Mouse (Mus musculus): Measurements from ENCODE around the gene Foxp1.

The Foxp1 gene

DNA sequence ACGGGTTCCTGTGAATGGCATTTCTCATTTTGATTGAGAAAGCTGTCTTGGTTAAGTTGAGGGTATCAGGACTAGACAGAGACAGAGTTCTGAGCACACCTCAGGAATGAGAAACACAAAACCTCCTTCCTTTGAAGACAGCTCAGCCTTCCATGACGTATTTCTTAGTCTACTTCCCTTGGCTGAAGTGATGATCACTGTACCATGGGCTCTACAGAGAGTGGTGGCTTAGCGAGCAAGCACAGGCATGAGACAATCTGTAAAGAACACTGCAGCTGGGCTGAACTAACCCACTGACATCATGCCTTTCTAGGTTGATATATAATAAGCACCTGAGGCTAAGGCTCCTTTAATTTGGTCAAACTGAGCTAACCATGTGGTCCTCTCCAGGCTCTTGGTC is 172.0 kb downstream of the Foxp1 start:
- DNase-seq: no peak

DNA sequence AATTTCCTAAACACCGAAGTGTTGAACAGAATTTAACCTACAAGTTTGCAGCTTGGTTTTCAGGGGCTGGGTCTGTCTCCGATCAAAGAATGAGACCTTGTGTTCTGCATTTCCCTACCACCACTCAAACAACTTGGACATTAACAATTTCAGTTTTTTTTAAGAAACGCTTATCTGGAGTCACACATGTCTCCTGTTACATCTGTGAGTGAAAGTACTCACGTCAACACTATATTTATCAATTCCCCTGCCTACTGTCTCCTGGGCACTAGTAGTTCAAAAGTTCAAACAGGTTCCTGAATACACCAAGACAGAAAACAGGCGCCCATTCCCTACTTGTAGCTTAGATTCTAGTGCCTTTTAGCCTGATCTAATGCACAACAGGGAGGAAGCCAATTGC is 172.4 kb downstream of the Foxp1 start:
- DNase-seq: no peak

DNA sequence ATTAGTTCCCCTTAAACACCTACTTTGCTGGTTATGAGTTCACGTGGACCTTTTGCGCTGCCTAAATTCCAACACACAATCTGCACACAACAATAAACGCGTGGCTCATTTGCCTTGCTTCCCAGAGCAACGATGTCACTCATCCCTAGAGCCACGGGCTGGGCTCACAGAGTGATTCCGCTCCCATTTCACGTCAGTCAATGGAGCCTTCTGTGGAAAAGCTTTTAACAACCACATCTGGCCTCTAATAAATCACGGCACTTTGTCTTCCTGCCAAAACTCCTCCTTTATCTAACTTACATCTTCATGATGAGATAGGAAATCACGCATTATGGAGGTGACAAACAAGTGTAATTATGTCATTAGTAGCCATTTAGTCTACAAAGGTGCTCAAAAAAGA is 174.7 kb downstream of the Foxp1 start:
- DNase-seq: no peak

DNA sequence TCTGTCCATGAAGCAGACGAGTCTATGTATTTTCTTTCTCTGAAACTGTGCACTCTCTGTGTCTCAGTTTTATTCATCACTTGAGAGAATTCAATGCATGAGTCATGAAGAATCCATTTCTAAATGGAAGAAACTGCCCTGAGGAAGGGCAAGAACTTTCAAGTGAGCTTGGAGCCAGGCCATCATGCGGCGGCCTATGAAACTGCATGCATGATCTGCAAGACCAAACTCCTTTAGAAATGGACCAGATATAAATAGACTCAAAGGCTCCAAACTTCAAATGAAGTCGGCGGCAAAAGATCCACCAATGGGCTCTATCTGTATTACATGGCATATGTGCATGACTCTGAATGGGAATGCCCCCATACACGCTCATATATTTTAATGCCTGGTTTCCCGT is 177.6 kb downstream of the Foxp1 start:
- DNase-seq: no peak

DNA sequence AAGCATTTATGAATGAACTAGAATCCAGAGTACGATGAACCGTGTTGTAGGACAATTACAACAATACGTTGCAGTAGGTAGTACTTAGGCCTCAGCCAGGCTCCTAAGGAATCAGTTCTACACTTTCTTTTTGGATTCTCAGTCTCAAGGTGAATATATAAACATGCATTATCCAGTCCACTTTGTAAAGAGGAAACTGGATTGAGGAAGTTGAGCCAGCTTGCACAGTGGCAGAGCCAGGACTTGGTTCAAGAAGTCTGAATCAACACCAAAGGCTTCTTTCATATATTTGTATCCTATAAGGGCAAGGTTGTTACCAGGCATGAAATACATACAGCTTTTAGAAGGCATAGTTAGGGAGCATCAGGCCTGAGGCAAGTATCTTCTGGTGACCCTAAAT is 178.2 kb downstream of the Foxp1 start:
- no peak for DNase-seq

DNA sequence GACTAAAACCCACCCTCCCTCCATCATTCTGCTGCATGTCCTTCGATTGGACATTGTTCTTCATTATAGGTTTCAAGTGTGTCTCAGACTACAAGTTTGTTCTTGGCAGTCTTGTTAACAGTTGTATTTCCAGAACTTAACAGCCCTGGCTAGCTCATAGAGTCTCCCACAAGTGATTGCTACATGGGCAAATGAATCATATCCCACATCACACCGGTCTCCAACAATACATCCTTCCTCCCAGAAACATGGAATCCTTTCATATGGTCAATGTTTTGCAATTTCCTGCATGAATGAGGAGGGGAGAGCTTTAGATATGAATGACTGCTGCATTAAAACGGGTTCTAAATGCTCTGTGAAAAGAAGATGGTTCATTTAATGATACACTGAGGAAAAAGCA is 178.7 kb downstream of the Foxp1 start:
- no peak for DNase-seq

DNA sequence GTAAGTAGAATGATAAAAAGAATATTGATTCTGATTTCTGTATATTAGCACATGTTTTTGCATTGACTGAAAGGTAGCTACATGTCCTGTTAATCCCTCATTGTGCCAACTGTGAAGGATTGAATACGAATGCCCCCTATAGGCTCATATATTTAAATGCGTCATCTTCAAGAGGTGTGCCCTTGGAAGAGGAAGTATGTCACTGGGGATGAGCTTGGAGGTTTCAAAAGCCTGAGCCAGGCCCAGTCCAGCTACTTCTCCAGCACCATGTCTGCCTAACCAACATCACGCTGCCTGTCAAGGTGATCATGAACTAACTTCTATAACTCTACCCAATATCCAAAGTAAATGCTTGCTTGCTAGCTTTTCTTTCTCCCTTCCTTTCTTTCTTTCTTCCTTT is 180.1 kb downstream of the Foxp1 start:
- DNase-seq: no peak

DNA sequence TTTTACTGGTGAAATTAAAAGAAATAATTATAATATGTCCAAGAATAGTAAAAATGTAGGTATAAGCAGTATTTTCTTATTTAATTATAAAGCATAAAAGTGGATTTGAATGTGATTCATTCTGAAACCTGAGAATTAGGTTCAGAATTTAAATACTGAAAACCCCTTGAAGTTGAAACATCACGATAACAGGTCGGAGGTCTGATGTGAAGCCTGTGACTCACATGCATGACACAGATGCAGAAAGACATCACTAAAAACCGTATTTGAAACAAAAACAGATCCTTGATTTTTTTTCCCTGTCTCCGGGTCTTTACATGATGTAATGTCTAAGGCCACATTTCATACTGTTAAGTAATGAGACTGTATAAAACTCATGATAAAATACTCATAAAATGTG is 181.6 kb downstream of the Foxp1 start:
- no peak for DNase-seq

DNA sequence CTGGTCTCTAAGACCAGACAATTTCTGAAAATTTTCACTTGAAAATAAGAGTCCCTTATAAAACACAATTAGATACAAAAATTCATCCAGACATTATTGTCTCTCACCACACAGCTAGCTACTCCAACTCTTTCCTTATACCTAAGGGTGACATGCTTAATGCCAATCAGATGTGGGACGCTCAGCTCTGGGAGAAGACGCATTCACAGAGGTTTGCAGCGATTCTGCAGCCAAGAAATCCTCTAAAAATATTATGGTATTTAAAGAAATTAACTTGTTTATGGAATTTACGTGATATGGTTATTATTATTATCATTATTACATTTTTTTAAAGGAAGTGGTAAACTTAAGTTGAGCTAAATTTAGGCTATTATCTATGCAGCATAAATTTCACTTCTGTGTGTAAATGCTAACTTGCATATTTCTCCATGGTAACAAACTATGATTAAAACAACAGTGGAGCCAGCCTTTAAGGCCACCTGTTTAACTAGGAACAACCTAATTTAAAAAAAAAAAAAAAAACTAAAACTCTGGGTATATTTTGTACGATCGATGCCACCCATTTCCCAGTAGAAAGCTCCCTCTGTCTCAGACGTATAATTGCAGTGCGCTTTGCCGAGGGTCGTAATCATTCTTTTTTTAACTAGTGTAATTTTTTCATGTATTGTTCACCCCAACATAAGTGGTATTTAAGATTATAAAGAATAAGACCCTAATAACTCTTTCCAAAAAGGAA is 182.4 kb downstream of the Foxp1 start:
- no peak for DNase-seq

DNA sequence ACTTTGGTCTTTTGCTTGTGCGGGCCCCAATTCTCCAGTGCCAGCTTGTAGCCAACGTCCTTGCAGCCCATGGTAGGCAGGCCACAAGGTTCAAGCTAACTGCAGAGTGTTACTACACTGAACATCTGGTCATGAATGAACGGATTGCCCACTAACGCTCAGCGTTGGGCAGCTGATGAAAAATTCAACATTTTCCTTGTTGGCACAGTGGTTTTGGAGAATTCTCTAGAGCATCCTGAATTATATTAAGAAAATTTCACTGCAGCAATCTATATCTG is 183.2 kb downstream of the Foxp1 start:
- DNase-seq: no peak

DNA sequence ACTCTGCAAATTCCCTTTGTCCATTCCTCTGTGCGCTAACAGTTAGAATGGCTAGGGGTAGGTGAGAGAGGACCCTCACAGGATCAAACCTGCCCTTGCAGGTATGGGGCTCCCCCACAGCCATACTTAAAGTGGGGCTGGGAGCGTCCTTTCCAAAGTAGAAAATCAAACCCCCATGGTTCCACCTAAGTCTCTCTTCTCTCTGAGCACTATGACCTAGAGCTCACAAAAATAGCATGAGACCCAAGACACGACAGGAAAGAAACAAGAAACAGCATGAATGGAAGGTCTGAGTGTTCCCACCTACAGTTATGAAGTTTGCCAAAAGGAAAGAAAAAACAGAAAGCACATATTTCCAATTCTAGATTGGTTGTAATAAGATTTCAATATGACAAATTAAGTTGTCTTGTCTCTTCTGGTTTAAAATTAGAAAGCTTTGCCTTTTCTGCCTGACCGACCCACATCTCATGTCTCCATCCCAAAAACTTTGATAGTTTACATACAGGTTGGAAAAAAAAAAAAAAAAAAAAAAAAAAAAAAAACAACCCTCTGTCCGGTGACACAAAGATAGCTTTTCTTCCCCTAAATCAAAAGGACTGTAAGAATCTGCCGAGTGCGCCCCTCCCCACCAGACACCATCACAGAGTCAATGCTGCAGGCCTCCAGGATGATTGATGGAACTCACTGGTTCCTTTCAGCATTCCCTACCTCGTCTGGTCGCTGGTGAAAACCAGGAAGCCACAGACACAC is 183.8 kb downstream of the Foxp1 start:
- DNase-seq: no peak

DNA sequence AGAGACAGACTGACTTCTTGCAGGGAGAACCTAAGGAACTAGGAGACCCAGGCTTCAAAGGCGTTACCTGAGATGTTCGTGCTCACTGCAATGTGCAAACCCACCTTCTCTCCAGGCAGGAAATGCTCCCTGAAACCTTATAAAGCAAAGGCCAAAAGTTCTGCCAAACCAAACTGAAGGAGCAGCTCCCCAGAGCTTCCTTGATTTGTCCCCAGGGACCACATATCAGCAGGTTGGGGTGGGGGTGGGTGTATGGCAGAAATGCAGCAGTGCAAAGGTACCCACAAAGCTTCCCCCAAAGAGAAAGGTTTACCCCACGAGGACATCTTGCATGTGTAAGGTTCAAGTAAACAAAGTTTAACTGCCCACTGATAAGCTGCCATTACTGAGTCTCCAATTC is 184.3 kb downstream of the Foxp1 start:
- no peak for DNase-seq

DNA sequence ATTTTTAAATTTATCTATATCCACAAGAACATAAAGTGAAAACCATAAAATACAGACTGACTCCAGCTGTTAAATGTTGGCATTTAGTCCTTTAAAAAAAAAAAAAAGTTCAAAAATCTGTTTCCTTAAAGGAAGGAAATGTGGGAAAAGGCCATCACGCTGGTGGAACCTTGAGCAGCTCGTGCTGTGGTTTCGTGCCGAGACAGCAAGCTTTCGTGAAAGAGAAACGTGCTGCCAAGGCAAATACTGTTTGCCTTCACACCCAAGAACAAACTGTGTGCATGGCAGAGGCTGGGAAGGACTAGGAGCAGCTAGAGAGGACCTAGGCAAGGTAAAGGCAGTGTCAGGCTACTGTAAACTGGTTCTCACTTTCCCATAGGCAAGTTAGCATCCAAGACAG is 184.9 kb downstream of the Foxp1 start:
- no peak for DNase-seq

DNA sequence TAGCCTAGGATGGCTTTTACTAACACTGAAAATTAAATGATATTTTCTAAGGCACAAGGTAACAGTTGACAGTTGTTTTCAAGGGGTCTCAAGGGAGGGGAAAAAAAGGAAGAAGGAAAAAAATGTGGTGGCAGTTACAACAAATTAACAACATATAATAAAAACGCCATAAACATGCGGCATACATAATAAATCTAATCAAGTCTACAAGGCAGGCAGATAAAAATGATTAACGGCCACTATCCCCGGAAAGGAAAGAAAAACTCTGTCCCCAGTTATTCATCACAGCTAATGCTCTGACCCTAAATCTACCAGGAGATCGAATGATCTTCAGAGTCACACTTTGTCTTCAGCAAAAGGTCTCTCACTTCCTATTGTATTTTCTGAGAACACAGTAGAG is 186.3 kb downstream of the Foxp1 start:
- DNase-seq: no peak

DNA sequence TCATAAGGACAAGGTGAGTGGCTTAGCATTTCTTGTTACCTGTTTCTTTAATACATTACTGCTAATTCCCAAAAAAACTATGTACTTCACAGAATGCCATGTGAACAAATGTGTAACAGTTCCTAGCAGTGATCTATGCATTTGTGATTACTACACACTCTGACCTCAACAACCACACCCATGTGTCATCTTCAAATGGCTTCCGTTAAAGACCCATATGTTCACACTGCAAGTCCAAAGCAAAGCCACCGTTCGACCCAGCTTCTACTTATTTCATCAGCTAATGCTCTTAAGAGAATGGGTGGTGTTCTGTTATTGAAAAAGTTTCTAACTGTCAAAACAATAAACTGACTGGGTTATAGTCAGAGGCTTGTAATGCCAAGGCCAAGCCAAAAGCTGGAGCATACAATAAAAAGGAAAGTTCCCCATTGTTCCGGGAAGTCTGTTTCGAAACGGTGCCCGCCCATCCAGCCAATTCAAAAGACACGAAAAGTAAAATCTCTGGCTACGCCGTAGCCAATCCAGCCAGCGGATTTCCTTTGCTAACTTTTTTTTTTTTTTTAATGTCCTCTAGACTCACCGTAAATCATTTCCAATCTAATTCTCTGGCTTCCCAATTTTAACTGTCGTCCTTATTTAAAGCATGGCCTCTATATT is 187.2 kb downstream of the Foxp1 start:
- DNase-seq: no peak

DNA sequence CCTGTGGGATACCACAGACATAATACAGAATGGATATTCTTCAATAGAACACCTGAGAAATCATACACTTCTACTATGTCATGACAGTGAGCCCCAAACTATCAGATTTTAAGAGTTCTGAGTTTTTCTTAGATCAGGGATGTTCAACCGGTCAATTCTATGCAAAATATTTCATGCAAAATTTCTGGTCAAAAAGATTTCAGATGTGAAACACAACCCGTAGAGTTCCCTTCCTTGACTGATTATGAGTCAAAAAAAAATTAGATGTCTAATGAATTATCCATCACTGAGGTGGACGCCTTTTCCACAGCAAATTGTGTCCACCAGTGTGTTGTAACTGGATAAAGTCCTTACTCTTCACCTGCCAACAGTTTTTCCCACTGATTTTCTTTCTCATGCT is 188.3 kb downstream of the Foxp1 start:
- DNase-seq: no peak

DNA sequence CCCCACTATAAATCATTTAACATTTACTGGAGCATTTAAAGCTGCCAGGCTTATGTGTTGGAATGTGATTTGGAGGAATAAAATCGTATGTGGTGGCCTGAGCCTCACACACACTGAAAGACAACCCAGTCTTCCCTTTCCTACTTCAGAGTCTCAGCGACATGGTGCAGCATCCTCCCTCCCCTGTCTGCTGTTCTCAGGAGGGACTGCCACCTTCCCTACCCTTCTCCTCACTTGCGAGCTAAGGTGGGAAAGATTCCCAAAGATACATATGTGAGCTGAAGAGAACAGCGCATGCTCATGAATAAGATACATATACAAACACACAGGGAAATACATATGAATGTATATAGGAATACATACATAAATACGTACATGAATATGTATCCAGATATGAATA is 189.4 kb downstream of the Foxp1 start:
- no peak for DNase-seq

DNA sequence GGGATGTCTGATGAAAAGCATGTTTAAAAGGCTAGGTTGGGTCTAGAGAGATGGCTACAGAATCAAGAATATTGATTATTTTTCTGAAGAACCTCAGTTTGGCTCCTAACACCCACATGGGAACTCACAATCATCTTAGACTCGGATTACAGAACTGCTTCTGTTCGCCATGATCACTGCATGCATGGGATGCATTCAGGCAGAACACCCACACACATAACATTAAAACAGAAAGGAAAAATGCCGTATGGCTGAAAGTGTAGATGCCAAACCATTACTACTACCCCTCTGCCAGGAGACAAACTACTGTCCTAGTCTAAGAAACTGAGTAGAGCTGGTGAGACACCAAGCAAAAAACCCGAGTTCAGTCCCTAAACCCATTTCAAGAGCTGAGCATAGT is 192.4 kb downstream of the Foxp1 start:
- DNase-seq: no peak

DNA sequence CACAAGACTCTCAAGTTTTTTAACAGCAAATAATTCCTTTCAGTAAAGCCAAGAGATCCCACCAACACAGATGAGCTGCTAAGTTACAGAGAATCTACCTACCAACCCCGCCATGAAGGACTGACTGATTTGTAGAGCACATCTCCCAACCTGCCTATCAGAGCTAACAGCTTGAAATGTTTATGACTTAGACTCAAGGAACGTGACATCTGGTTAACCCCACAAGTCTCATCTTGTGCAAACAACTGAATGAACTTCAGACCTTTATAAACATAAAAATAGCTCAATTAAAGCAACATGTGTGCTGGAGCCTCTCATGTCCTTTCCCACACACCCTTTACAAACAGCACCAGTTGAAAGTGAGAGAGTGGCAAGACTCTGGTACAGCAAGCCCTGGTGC is 193.9 kb downstream of the Foxp1 start:
- no peak for DNase-seq

DNA sequence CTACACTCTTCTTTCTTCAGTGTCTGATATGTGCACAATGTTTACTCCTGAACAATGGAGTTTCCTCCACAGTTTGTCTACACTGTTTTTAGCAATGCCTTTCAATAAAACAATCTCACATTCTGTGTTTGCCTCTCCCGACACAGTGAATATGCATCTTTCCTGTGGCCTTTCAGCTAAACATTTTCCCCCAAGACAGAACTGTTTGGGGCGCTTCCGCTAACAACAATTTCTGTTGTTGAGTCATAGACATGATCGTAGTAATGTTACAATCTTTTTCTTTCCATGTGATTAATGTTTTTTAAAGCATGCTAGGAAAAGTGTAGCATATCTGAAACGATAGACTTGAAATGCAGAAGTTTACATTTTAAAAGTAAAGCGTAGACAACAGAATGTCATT is 194.4 kb downstream of the Foxp1 start:
- no peak for DNase-seq

DNA sequence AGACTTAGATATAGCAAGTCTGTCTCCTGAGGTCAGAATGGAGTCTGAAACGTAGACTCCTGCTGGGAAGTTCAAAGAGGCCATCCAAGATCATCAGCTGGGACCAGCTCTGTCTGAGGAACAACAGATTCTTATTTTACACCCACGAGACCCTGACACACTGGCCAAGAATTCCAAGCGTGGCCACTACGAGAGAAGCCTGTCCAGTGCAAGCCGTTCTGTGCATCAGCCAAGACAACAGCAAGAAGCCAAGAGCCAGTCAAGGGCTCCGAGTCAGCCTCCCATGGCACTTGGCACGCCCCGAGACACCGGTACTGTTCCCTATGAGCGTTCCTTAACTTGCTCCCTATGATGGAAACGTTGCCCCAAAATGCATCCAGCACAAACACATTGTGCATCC is 194.8 kb downstream of the Foxp1 start:
- DNase-seq: no peak

DNA sequence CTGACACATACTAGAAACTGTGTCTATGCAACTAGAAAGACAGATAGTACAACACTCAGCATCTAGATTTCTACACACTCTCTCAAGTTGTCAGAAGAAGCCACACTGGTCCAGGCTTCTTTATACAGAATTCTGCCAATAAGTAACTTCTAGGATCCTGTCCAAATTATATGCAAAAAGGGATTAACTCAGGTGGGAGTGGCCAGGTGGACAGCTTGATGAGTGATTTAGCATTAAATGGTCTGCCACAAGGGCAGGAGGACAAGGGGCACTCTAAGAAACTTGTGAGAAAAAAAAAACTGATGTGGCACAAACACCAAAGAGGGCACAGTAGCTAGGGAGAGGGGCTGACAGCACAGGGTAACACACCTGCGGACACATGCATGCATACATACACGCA is 196.6 kb downstream of the Foxp1 start:
- no peak for DNase-seq

DNA sequence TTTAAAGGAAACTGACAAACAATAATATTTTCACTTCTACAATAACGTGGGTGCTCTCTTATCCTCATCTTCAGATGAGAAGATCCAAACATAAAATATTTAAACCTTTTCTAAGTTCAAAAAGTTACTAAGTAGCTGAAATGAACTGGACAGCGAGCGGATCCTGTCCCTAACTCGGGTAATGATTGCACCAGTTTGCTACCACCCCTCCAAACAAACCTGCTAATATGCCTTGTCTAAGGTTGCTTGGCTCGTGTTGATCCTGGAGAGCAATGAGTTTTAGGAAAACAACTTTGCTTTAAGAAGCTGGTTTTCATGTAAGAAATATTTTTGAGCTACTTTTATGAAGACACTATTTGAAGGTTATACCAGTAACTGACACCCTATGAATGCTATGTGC is 197.1 kb downstream of the Foxp1 start:
- DNase-seq: no peak

DNA sequence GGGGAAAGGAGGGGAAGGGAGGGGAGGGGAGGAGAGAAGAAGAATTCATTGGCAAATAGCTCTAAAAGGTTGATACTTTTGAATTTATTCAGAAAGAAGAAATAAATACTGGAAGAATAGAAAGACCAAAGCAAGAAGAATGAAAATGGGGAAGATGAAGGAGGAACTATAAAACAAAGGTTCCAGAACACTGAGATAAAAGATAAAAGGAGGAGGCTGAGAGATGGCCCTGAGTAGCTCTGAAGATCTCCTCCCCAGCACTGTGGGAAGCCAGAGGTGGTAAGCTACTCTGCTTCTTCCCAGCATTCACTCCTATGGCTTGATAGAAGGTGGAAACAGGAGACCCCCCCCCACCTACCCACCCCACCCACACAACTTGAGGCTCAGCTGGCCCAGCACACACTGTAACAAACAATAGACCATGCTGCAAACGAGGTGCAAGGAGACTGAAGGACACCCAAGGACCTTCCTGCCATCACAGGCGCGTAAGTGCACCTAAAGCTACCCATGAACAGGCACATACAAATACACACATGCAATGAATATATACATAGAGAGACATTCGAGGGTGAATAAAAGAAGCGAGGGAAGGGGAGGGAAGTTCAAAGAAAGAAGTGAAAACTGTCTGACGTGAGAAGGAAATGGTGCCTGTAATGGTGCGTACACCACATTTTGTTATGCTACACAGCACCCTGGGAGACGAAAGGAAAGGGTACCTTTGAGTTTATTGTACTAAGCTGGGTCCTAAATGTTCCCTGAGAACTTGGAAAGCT is 200.2 kb downstream of the Foxp1 start:
- no peak for DNase-seq

Measured in liver (tissue).